Mouse (Mus musculus): ENCODE results near the gene Gtf2a1l.

DNA sequence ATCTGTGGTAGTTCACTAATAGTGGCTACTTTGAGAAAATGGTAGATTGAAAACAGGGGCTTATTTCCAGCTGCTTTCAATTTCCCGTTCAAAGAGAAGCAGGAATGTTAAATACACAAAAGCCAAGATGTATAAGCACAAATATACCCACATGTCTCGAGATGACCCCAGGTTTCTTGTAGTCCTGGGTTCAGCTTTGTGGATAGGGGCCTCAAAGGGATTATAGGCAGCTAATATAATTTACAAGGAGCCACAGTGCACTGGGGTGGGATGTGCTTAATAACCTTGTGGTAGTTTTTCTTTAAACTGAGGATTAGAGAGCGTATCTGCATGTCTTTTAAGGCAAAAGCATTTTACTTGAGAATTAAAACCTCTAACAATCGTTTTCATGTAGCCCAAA lies 2.3 kb downstream of the Gtf2a1l start:
- no peak for TF ChIP-seq CTCF (IDR thresholded peaks at IDR 0.05)
- no peak for TF ChIP-seq POLR2A (IDR thresholded peaks at IDR 0.05; ENCODE audit: insufficient read depth, low read depth, low read length)

All from heart, adult 2 months (tissue).